Mouse (Mus musculus): ENCODE measurements around the gene Plod1. TPM values are rescaled to one million over a fixed set of nuclear protein-coding genes. Genes with fewer than 3 reads are reported as not detected.

Plod1 gene
- total and polyA plus RNA-seq, 3 experiments = 7.2 to 20.8 TPM; not detected in 1

- H3K79me2 ChIP-seq (ENCODE audit: control insufficient read depth, insufficient read depth, low read length, poor library complexity) = no peaks in the 10 kb centered on the region
- H3K9ac ChIP-seq (ENCODE audit: control insufficient read depth, low read depth, low read length, poor library complexity, severe bottlenecking) = no peak overlapping the region
- H3K27ac ChIP-seq (ENCODE audit: control insufficient read depth, low read depth, low read length) = no peak overlapping the region
- H3K9me3 ChIP-seq (replicated peaks; ENCODE audit: insufficient read depth, low read length) = no peaks in the 10 kb centered on the region
- DNase-seq (ENCODE audit: low read depth, low spot score) = no peak
- H3K4me3 ChIP-seq (ENCODE audit: control insufficient read depth in 1 of 2, insufficient read depth in 1 of 2, low read depth in 2 of 2, low read length in 2 of 2) = no peak overlapping the region
- TF ChIP-seq MXI1 (IDR thresholded peaks at IDR 0.05; ENCODE audit: low read depth, low read length) (no peak), POLR2A (IDR thresholded peaks at IDR 0.05; ENCODE audit: control insufficient read depth in 1 of 2, insufficient read depth in 1 of 2, low read depth in 1 of 2, low read length in 2 of 2, poor library complexity in 1 of 2) (no peak), USF2 (IDR thresholded peaks at IDR 0.05; ENCODE audit: borderline replicate concordance in 1 of 2, insufficient read depth in 1 of 2, low read depth in 1 of 2, low read length in 2 of 2) (no peak), MAFK (IDR thresholded peaks at IDR 0.05; ENCODE audit: borderline replicate concordance, low read depth, low read length) (no peak), SIN3A (IDR thresholded peaks at IDR 0.05; ENCODE audit: low read length) (no peak), MAX (IDR thresholded peaks at IDR 0.05; ENCODE audit: low read length) (no peak), TAL1 (IDR thresholded peaks at IDR 0.05; ENCODE audit: low read length) (no peak), CHD1 (IDR thresholded peaks at IDR 0.05; ENCODE audit: low read depth, low read length) (no peak), UBTF (IDR thresholded peaks at IDR 0.05; ENCODE audit: borderline replicate concordance, insufficient read depth, low read depth, low read length) (no peak), POLR2AphosphoS5 (IDR thresholded peaks at IDR 0.05; ENCODE audit: borderline replicate concordance, low read depth, low read length) (no peak), NRF1 (IDR thresholded peaks at IDR 0.05; ENCODE audit: insufficient read depth, low read depth, low read length, poor library complexity, severe bottlenecking) (no peak), ZMIZ1 (IDR thresholded peaks at IDR 0.05; ENCODE audit: low read depth, low read length) (no peak), RCOR1 (IDR thresholded peaks at IDR 0.05; ENCODE audit: low read depth, low read length) (no peak), GATA1 (IDR thresholded peaks at IDR 0.05; ENCODE audit: low read depth, low read length) (no peak), HCFC1 (IDR thresholded peaks at IDR 0.05; ENCODE audit: low read depth, low read length) (no peak), TBP (IDR thresholded peaks at IDR 0.05; ENCODE audit: low read depth, low read length) (no peak)
- peaks cover 0 to 3% of the 10 kb centered on the region in 2 experiments; a peak in 2 of 4 replicates for H3K27me3 ChIP-seq (ENCODE audit: control insufficient read depth in 1 of 2, insufficient read depth in 2 of 2, low read length in 2 of 2)
- peaks cover 0 to under 1% of the 10 kb centered on the region in 2 experiments; a peak in 1 of 4 replicates for H3K4me1 ChIP-seq (ENCODE audit: control insufficient read depth in 1 of 2, insufficient read depth in 2 of 2, low read length in 2 of 2)
- H3K36me3 ChIP-seq (ENCODE audit: control insufficient read depth in 1 of 2, insufficient read depth in 2 of 2, low read length in 2 of 2) = no peaks in the 10 kb centered on the region
Observed at GRCm38 (mm10) chr4:147965712-147966111, 29.1 kb upstream of the Plod1 start.

- H3K27ac ChIP-seq (ENCODE audit: control insufficient read depth, low read depth, low read length) = no peak overlapping the region
- H3K27me3 ChIP-seq (ENCODE audit: control insufficient read depth in 1 of 2, insufficient read depth in 2 of 2, low read length in 2 of 2) = no peaks in the 10 kb centered on the region; a peak in 1 of 4 replicates
- no peak overlapping the region for H3K4me3 ChIP-seq (ENCODE audit: control insufficient read depth in 1 of 2, insufficient read depth in 1 of 2, low read depth in 2 of 2, low read length in 2 of 2)
- H3K79me2 ChIP-seq (ENCODE audit: control insufficient read depth, insufficient read depth, low read length, poor library complexity) = no peaks in the 10 kb centered on the region
- H3K4me1 ChIP-seq (ENCODE audit: control insufficient read depth in 1 of 2, insufficient read depth in 2 of 2, low read length in 2 of 2) = peaks cover 0 to 4% of the 10 kb centered on the region in 2 experiments; a peak in 1 of 4 replicates
- TF ChIP-seq CTCF (IDR thresholded peaks at IDR 0.05 in 2 of 3, conservative IDR thresholded peaks at IDR 0.05 in 1 of 3; ENCODE audit: control insufficient read depth in 1 of 3, insufficient read depth in 1 of 3, low read depth in 2 of 3, low read length in 3 of 3, poor library complexity in 1 of 3, severe bottlenecking in 1 of 3) (no peak), ZKSCAN1 (IDR thresholded peaks at IDR 0.05; ENCODE audit: low read depth, low read length) (no peak), POLR2A (IDR thresholded peaks at IDR 0.05; ENCODE audit: control insufficient read depth in 1 of 2, insufficient read depth in 1 of 2, low read depth in 1 of 2, low read length in 2 of 2, poor library complexity in 1 of 2) (no peak), CHD2 (IDR thresholded peaks at IDR 0.05; ENCODE audit: low read length) (no peak), UBTF (IDR thresholded peaks at IDR 0.05; ENCODE audit: borderline replicate concordance, insufficient read depth, low read depth, low read length) (no peak), TAL1 (IDR thresholded peaks at IDR 0.05; ENCODE audit: low read length) (no peak), SIN3A (IDR thresholded peaks at IDR 0.05; ENCODE audit: low read length) (no peak), TCF12 (IDR thresholded peaks at IDR 0.05; ENCODE audit: low read depth, low read length) (no peak), EP300 (IDR thresholded peaks at IDR 0.05; ENCODE audit: low read depth in 1 of 2, low read length in 2 of 2) (no peak)
- no peaks in the 10 kb centered on the region for H3K9me3 ChIP-seq (replicated peaks; ENCODE audit: insufficient read depth, low read length)
- no peak overlapping the region for H3K9ac ChIP-seq (ENCODE audit: control insufficient read depth, low read depth, low read length, poor library complexity, severe bottlenecking)
- no peaks in the 10 kb centered on the region for H3K36me3 ChIP-seq (ENCODE audit: control insufficient read depth in 1 of 2, insufficient read depth in 2 of 2, low read length in 2 of 2)
- DNase-seq (ENCODE audit: low read depth, low spot score) = no peak
Observed at GRCm38 (mm10) chr4:147963623-147964022, 27.1 kb upstream of the Plod1 start.

Measured in MEL (cell line).